Mouse (Mus musculus): ENCODE measurements around the gene Adrb1. TPM values are rescaled to one million over a fixed set of nuclear protein-coding genes. Genes with fewer than 3 reads are reported as not detected.

Adrb1 gene
- total RNA-seq, 2 experiments from 2014 or later: 45.1 to 48.1 TPM

DNA sequence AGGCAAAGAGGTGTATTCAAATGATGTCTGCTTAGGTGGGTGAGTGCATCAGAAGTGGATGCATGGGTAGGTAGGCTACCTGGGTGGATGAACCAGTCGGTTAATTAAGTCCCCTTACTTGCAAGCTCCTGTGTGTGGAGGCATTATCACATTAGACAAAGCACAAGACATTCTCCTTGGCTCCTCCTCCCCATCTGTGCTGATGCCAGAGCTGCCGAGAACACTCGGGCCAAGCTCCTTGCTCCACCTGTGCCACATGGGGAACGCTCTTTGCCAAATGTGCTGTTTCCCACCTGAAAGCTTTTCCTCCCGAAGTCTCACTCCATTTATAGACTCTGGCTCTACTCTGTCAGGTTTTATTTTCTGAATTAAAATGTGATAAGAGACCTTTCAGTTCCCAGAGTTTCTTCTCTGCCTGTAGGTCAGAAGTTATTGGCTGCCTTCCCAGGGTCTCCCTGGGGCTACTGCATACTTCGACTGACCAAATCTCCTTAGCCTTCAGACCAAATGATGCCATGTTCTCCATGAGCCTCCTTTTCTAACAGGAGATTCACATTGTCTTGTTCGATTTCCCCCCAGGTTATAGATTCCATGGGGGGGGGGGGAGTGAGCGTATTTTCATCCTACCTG is 20.5 kb upstream of the Adrb1 start:
- no peak for DNase-seq (ENCODE audit: low spot score in 2 of 2)
- intact Hi-C loops (cut with DNase I): no loop called here

DNA sequence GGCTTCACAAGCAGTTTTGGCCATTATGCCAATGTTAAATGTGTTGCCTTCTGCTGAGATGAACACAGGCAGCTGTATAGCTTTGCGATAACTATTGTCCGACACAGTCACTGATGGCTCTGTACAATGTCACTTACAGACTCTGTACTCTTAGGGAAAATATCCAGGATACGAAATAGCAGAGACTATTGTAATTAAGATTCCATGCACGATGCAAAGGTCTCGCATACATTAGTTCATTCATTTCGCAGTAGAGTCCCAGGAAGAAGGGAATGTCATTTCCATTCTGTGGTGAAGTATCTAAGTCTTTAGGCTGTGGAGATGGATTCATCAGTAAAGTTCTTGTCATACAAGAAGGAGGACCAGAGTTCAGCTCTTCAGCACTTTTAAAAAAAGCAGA is 20.0 kb upstream of the Adrb1 start:
- DNase-seq (ENCODE audit: low spot score in 2 of 2): no peak
- intact Hi-C loops (cut with DNase I): no loop called here

DNA sequence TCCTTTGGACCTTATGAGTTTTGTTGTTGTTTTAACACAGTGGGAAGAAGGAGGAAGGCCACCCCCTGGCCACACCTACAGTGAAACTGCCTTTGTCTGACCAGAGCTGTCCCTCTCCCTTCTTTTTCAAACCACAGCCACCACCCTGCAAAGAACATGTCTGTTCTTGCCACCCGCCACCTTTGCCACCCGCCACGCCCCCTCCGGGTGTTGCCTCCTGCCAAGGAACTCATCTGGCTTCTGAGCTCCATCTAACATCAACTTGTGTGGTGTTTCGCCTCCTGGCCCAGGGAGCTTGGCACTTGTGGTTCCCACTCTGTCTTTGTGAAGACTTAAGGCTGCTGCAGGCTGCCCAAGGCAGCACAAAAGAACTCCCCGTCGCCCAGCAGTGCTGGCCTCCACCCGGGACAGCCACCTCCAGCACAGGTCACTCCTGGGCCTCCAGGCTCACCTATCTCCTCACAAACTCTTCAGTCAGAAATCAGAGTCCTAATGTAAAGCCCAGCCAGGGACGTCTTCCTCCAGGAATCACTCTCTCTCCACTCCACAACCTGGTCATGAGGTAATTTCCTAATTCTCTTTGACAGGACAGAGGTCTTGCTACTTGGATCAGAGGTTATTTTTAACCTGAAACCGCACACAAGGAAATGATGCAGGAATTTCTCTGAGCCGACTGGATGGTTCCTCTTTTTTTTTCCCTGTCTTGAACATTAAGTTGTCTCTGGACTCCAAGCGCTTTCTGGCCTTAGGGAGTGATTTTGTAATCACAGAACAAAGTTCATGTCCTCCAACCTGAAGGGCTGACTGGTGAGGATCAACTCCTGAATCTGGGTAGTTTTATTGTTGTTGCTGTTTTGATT is 18.5 kb upstream of the Adrb1 start:
- DNase-seq (ENCODE audit: low spot score in 2 of 2): no peak
- intact Hi-C loops (cut with DNase I): no loop called here

GRCm38 (mm10) chr19:56705026-56705675 is 16.8 kb upstream of the Adrb1 start:
- intact Hi-C loops (cut with DNase I): no loop called here
- DNase-seq (ENCODE audit: low spot score in 2 of 2): peak in 1 of 2 experiments; percentile 41

DNA sequence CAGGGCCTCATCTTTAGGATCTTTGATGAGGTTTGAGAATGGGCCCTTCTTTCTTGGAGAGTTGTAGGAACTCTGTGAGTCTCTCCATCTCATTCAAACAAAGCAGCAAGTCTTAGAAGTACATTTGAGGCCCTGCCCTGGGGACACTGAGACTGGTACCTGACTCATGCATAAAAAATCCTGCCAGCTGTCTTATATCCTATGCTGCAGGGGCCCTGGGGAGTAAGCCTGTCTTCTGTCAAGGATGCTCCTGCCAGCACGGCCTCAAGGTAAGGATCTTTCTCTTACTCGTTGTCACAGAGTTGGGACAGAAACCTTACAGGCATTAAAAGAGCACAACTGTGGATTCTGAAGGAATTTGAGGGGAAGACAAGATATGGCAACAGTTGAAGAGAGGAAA is 13.2 kb upstream of the Adrb1 start:
- no peak for DNase-seq (ENCODE audit: low spot score in 2 of 2)
- intact Hi-C loops (cut with DNase I): no loop called here

- intact Hi-C loops (cut with DNase I): loop anchor here (1.0 kb wide), 1 partner anchor 13 kb away; no protein-coding TSS in a partner anchor
- peak; percentile 78 to 97 for DNase-seq (ENCODE audit: low spot score in 2 of 2)
Measured at GRCm38 (mm10) chr19:56710131-56710905, 11.7 kb upstream of the Adrb1 start.

DNA sequence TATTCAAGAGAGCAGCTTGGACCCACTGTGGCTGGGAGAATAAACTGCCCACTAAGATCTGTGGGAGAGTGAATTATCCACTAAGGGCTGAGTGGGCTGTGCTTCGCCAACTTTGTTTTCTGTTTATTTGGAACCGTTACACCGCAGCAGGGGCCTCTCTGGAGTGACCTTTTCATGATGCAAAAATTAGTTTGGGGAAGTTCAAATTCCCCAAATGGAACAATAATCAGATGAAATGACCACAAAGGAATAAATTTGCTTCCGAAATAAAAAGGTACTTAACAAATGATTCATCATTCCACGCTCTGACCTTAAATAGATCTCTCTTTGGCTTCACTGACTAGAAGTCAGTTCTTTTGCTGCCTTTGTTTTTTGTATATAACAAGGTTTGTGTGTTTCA is 8.4 kb upstream of the Adrb1 start:
- no peak for DNase-seq (ENCODE audit: low spot score in 2 of 2)
- intact Hi-C loops (cut with DNase I): no loop called here

DNA sequence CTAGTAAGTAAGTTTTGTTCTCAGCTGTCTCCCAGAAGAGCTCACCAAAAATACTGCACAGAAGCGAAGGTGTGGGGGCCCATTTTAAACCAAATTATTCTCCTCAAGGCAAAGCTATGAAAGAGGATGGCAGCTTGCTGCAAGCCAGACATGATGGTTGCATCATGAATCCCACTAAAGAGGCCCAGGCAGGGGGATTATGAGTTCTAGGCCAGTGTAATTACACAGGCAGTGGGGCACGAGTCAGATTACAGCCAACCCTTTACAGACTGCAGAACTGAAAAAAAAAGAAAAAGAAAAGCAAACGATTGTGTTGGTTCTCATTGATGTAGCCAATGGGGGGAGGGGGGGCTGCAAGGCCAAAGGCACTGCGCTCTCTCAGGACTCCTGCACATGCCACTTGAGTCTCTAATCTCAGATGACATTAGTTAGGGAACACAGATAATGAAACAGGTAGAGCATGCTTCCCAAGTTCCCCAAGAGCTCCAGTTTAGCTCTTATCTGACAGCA is 7.3 kb upstream of the Adrb1 start:
- DNase-seq (ENCODE audit: low spot score in 2 of 2): peak in 1 of 2 experiments; percentile 40
- intact Hi-C loops (cut with DNase I): no loop called here

GRCm38 (mm10) chr19:56718046-56718445 is 4.0 kb upstream of the Adrb1 start:
- intact Hi-C loops (cut with DNase I): no loop called here
- DNase-seq (ENCODE audit: low spot score in 2 of 2): no peak

- intact Hi-C loops (cut with DNase I): loop anchor here (2.0 to 5.0 kb wide), 2 partner anchors 154 to 299 kb away; no protein-coding TSS in a partner anchor
- DNase-seq (ENCODE audit: low spot score in 2 of 2): peak; percentile 31 to 64
Measured at GRCm38 (mm10) chr19:56720882-56721281, 1.1 kb upstream of the Adrb1 start.

DNA sequence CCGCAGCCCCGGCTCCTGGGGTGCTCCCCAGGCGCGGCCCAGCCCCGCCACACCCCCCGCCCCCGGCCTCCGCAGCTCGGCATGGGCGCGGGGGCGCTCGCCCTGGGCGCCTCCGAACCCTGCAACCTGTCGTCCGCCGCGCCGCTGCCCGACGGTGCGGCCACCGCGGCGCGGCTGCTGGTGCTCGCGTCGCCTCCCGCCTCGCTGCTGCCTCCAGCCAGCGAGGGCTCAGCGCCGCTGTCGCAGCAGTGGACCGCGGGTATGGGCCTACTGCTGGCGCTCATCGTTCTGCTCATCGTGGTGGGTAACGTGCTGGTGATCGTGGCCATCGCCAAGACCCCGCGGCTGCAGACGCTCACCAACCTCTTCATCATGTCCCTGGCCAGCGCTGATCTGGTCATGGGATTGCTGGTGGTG is 300 bp downstream of the Adrb1 start:
- DNase-seq (ENCODE audit: low spot score in 2 of 2): peak; percentile 30 to 68
- intact Hi-C loops (cut with DNase I): loop anchor here (1.0 to 5.0 kb wide), 2 partner anchors 25 to 300 kb away; no protein-coding TSS in a partner anchor

DNA sequence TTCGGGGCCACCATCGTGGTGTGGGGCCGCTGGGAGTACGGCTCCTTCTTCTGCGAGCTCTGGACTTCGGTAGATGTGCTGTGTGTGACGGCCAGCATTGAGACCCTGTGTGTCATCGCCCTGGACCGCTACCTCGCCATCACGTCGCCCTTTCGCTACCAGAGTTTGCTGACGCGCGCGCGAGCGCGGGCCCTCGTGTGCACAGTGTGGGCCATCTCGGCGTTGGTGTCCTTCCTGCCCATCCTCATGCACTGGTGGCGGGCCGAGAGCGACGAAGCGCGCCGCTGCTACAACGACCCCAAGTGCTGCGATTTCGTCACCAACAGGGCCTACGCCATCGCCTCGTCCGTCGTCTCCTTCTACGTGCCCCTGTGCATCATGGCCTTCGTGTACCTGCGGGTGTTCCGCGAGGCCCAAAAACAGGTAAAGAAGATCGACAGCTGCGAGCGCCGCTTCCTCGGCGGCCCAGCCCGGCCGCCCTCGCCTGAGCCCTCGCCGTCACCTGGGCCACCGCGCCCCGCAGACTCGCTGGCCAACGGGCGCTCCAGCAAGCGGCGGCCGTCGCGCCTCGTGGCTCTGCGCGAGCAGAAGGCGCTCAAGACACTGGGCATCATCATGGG is 822 bp downstream of the Adrb1 start:
- intact Hi-C loops (cut with DNase I): loop anchor here (1.0 to 5.0 kb wide), 2 partner anchors 26 to 301 kb away; no protein-coding TSS in a partner anchor

GRCm38 (mm10) chr19:56723331-56724125 is 1.5 kb downstream of the Adrb1 start:
- peak in 1 of 2 experiments; percentile 26 for DNase-seq (ENCODE audit: low spot score in 2 of 2)
- intact Hi-C loops (cut with DNase I): loop anchor here (5.0 kb wide), 1 partner anchor 301 kb away; no protein-coding TSS in a partner anchor

More for the DNA sequence above, 822 bp downstream of the Adrb1 start:
- peak; percentile 67 to 68 for DNase-seq (ENCODE audit: low spot score in 2 of 2)

DNA sequence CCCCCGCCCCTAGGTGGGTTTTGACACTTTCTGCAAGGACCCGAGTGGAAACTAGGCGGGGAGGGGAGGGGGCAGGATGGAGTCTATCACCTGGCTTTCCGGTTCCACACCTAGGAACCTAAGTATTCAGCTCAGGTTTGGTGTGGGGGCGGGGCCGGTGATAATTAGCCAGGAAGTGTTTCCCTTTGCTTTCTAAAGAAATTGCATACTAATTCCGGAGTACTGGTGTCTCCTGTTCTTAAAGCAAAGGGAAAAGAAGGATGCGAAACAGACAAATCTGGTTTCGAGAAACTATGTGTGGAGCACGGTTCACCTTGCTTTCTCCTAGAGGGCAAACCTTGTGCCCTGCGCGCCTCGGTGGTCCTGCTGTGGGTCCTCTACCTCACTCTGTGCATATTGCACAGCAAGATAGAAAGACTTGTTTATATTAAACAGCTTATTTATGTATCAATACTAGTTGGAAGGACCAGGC is 2.2 kb downstream of the Adrb1 start:
- intact Hi-C loops (cut with DNase I): loop anchor here (5.0 kb wide), 1 partner anchor 302 kb away; no protein-coding TSS in a partner anchor
- DNase-seq (ENCODE audit: low spot score in 2 of 2): no peak

DNA sequence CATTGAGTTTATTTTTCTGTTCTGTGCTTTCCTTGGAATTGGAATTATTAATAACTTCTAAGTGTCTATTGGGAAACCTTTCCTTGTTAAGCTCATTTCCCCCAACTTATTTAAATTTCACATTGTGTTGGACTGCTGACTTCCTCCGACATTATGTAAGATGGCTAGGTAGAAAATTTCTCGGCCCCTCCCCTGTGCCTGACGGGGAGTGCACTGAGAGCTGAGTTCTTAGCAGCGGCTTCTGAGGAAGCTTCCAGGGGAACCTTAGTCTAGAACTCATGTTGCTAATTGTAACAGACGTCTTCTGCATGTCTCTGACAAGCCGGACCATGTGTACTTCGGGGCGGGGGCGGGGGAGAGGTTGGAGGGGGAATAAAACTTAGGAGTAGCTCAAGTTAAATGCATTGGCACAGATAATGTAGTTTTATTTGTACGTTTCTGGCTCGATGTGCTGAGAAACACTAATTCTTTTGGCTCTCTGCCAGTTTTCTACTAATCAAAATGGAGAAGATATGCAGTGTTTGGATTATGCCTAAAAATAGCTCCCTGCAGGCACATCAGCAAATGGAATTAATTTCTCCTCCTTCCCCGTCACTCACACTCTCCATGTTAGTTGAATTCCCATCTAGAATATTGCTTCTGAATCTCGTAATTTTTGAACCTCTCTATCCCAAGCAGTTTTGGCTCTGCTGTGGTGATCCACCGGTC is 5.3 kb downstream of the Adrb1 start:
- peak; percentile 29 to 64 for DNase-seq (ENCODE audit: low spot score in 2 of 2)
- intact Hi-C loops (cut with DNase I): loop anchor here (2.0 kb wide), 1 partner anchor 47 kb away; no protein-coding TSS in a partner anchor

GRCm38 (mm10) chr19:56734033-56734572 is 12.1 kb downstream of the Adrb1 start:
- DNase-seq (ENCODE audit: low spot score in 2 of 2): no peak
- intact Hi-C loops (cut with DNase I): no loop called here

DNA sequence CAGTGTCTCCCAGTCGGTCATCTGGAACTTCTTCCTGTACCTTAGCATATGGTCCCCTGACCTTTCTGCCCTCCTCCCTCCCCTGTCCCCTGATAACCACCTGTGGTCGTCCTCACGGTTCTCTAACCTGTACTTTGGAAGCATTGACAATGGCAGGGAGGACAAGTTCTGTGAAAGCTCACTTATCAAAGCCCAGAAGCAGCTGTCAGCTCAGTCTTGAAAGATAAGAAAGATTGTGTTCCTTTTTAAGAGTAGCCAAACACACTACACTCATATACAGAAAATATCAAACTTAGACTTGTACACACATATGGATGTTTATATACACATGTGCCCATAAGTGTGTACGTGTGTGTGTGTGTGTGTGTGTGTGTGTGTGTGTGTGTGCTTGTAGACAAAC is 13.7 kb downstream of the Adrb1 start:
- intact Hi-C loops (cut with DNase I): no loop called here
- no peak for DNase-seq (ENCODE audit: low spot score in 2 of 2)
